Mouse (Mus musculus) cerebellum, adult 11 months (tissue): ENCODE measurements around the gene Tnip1.
"Not testable (repeated sequence)": the region's sequence is repeated elsewhere in the genome, so short reads cannot be mapped to it uniquely, and the experiment has no call there.

ENCODE experiments used
- DNase-seq: peaks from one replicate; pipeline ENCODE4 v3.0.0; 2022

Tnip1 gene

GRCm38 (mm10) chr11:54907259-54907658 is 55.5 kb downstream of the Tnip1 start:
- no peak for DNase-seq

GRCm38 (mm10) chr11:54906466-54906865 is 56.3 kb downstream of the Tnip1 start:
- DNase-seq: no peak

GRCm38 (mm10) chr11:54905931-54906330 is 56.8 kb downstream of the Tnip1 start:
- DNase-seq: no peak

GRCm38 (mm10) chr11:54905086-54905485 is 57.6 kb downstream of the Tnip1 start:
- DNase-seq: no peak

GRCm38 (mm10) chr11:54903940-54904706 is 58.6 kb downstream of the Tnip1 start:
- DNase-seq: no peak

- no peak for DNase-seq
These were observed 59.4 kb downstream of the Tnip1 start for GRCm38 (mm10) chr11:54903339-54903738.

DNA sequence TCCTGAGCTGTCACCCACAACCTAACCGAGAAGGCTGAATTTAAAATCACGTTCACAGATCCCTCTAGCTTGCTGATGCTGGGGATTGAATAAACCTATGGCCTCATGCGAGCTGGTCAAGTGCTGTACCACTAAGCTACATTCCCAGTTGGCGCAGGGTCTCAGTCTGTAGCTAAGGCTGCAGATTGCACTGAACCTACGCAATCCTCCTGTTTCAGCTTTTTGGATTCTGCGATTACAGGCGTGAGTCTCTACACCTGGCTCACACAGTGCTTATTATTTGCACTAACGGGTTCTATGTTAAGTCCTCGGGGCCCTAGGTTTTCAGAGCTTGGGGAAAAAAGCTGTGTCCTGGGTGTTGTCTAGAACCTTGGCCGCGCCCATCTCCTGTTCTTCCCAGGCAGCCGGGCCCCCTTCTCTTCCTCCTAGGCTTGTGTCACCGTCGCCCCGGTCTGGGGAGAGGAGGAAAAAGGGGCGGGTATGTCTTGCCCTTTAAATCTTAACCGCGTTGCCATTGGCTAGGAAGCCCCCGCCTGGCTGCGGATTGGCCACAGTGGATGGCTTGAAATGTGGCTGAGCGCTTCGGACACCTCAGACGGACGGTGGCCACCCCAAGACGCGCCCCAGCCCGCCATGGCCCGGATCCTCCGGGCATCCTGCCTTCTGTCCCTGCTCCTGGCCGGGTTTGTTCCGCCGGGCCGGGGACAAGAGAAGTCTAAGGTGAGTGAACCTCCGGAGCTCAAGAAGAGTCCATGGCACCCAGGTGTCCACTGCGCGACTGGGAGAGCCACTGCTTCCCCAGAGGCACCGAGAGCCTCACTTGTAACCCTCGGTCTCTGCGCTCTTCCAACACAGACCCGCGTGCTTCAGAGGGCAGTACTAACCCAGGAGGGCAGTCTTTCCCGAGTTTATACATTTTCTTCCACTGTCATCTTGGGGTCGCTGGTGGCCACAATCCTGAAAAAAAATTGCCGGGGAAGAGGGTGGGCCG is 60.1 kb downstream of the Tnip1 start, which contains the start of gene Gpx3:
Gene Gpx3, plus strand, starts transcription at position 121 of the 991 bp plus-strand sequence.
- peak; percentile 61 for DNase-seq

GRCm38 (mm10) chr11:54899657-54900056 is 63.1 kb downstream of the Tnip1 start:
- no peak for DNase-seq

DNA sequence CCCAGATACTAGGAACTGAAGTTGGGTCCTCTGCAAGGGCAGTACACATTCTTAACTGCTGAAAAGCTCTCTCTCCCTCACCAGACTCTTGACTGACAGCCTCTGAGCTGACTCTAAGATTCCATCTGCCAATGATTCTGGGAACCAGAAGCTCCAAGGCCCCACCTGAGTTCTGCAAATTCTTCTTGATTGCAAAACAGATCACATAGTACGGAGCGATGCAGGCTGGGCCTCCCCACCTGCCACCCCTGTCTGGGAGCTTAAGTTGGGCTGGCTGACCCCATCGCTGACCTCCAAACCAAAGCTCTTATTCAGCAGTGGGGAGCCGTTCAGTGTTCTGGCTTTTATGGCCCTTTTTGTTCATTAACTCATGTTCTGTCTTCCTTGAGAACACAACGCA is 65.2 kb downstream of the Tnip1 start:
- DNase-seq: no peak

- DNase-seq: not testable (repeated sequence)
These were observed 66.1 kb downstream of the Tnip1 start for GRCm38 (mm10) chr11:54896646-54897045.

DNA sequence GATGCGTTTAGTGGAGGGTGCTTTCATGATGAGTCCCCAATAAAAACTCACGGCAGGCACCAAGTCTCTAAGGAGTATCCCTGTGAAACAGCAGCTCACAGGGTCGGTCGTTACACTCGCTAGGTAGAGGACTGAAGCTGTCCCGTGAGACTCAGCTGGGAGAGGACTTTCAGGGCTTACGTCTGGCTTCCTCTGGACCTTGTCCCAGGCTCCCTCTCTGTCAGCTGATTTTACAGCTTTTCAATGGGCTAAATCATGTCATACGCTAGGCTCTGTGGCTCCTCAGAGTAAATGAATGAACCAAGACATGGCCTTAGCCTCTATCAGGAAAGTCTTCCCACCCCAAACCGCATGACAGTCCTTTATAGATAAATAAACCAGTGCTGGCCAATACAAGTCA is 68.1 kb downstream of the Tnip1 start:
- no peak for DNase-seq

GRCm38 (mm10) chr11:54892091-54892490 is 70.6 kb downstream of the Tnip1 start:
- DNase-seq: no peak

GRCm38 (mm10) chr11:54891341-54891740 is 71.4 kb downstream of the Tnip1 start:
- no peak for DNase-seq

DNA sequence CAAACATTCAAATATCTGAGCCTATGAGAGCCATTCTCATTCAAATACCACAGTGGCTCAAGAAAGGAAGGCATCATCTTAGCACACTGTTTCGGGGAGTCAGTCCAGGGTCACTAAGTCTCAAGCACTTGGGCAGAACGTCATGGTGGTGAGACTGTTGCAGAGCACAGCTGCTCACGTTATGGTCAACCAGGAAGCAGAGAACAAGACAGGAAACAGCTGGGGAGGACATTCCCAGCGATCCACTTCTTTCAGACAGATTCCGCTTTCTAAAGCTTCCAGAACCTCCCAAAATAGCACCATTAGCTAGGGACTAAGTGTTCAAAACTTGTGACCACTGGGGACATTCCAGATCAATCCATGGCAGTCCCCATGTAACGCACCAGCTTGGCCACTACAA is 74.8 kb downstream of the Tnip1 start:
- DNase-seq: no peak

DNA sequence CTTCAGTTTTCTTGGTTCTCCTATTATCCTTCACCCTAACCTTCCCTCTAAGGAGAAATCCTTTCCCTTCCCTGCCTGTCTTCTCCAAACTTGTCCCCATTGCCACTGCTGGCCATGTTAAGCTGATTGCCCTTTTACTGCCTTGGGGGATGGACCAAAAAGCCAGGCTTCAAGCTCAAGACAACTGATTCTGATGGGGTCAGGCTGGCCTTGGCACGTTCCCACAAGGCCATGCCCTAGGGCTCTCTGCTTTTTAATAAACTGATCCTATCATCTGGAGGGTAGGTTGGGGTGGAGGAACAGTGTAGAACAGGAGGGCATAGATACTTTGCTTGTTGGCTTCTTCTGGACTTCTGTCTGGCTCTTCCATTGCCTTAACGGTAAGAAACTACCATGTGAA is 77.3 kb downstream of the Tnip1 start:
- no peak for DNase-seq

GRCm38 (mm10) chr11:54884937-54885336 is 77.8 kb downstream of the Tnip1 start:
- DNase-seq: no peak

DNA sequence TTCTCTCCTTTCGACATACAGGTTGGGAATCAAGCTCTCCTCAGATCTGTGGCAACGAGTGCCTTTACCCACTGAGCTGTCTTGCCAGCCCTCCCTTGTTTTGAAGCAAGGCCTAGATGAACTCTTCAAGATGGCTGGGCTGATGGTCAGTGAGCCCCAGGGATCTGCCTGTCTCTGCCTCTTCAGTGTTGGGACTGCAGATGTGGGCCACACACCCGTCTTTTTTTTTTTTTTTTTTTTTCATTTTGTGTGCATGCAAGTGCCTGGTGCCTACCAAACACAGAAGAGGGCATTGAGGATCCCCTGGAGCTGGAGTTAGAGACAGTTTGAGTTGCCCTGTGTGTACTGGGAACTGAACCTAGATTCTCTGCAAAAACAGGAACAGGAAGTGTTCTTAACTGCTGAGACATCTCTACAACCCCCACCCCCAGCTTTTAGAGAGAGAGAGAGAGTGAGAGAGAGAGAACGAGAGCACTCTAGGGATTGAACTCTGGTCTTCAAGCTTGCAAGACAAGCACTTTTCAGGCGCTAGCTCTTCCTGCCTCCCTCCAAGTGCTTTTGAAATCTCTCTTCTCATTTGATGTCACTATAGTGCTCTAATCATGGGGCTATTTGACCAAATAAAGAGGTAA is 78.4 kb downstream of the Tnip1 start:
- DNase-seq: no peak

- no peak for DNase-seq
These were observed 80.0 kb downstream of the Tnip1 start for GRCm38 (mm10) chr11:54882671-54883070.

- DNase-seq: no peak
These were observed 81.7 kb downstream of the Tnip1 start for GRCm38 (mm10) chr11:54881051-54881474.

GRCm38 (mm10) chr11:54879922-54880321 is 82.8 kb downstream of the Tnip1 start:
- no peak for DNase-seq

GRCm38 (mm10) chr11:54879434-54879833 is 83.3 kb downstream of the Tnip1 start:
- no peak for DNase-seq

- DNase-seq: no peak
These were observed 83.8 kb downstream of the Tnip1 start for GRCm38 (mm10) chr11:54878893-54879292.

GRCm38 (mm10) chr11:54876031-54876430 is 86.7 kb downstream of the Tnip1 start:
- no peak for DNase-seq
